Mouse (Mus musculus): ENCODE measurements around the gene Gm10436. TPM values are rescaled to one million over a fixed set of nuclear protein-coding genes. Genes with fewer than 3 reads are reported as not detected.
"Not testable (repeated sequence)": the region's sequence is repeated elsewhere in the genome, so short reads cannot be mapped to it uniquely, and the experiment has no call there.

Gm10436 gene
- polyA plus RNA-seq (2015; fragmentation: Nextera tagmentation; extraction: Ambion mirVana): not detected in 2 replicates

DNA sequence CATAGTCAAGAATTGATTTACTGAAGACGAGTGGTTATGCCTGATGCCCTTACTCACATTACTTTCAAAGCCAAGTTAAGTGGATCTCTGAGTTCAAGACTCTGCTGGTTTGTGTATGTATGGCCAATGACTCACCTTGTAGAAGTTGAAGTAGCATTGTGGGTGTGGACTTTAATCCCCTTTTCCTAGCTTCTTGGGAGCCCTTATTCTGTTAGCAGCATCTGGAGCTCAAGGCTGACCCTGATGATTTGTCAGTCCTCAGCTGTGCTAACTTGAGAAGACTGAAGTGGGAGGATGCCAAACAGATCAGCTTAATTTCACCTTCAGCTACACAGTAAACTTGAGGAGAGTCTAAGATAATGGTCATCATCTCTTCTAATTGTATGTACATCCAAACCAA is at the start of gene Gm10436:
Gene Gm10436, minus strand, starts transcription at position 101 of the 400 bp plus-strand sequence.
- H3K4me3 ChIP-seq; ATAC-seq (replicated peaks): not testable (repeated sequence)
- 79% methylated on average over 1 of the region's 1 CpGs for WGBS

DNA sequence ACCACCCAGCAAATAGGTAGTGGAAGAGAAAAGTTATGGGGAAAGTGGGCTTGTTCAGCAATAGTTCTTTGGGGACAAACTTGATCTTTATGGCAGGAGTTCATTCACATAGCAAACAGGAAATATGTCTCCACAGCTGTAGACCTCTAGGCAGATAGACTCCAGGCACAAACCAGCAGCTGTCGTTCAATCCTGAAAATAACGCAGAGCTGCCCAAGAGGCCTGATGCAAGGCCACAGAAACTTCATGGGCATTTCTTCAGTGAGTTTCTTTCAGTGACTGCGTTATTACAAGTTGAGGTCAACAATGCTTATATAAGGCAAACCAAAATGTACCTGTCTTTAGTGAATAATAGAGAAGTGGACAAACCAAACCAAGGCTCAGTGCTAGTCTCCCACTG is 37.5 kb upstream of the Gm10436 start:
- no peaks in the 10 kb centered on the region for H3K36me3 ChIP-seq
- WGBS: 94% methylated on average over 3 of the region's 3 CpGs
- H3K9me3 ChIP-seq: no peaks in the 10 kb centered on the region
- no peak overlapping the region for H3K4me2 ChIP-seq (replicated peaks)
- no peak overlapping the region for H3K27ac ChIP-seq (replicated peaks)
- H3K4me1 ChIP-seq: no peaks in the 10 kb centered on the region
- no peak overlapping the region for H3K4me3 ChIP-seq
- no peak for ATAC-seq (replicated peaks)
- H3K9ac ChIP-seq (replicated peaks): no peak overlapping the region
- H3K27me3 ChIP-seq: no peaks in the 10 kb centered on the region

More for the DNA sequence above, at the start of gene Gm10436:
- not testable (repeated sequence) for H3K9me3 ChIP-seq; H3K36me3 ChIP-seq; H3K9ac ChIP-seq (replicated peaks); H3K27me3 ChIP-seq; H3K4me2 ChIP-seq (replicated peaks); H3K27ac ChIP-seq (replicated peaks); H3K4me1 ChIP-seq

DNA sequence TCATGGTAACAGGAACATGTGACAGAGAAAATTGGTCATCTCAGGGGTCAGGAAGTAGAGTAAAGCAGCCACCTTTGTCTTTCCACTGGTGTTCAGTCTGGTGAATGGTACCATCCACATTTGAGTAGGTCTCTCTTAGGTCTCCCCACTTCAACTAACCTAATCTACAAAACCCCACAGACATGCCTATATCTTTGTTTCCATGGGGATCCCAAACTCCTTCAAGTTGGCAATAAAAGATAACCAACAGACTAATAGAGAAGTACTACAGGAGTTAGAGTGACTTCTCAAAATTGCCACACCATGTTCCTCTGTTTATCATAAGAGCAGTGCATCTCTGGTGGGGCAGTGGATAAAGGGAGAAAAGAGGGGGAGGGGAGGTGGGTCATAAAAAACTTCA is 36.2 kb upstream of the Gm10436 start:
- not testable (repeated sequence) for H3K36me3 ChIP-seq; ATAC-seq (replicated peaks)

DNA sequence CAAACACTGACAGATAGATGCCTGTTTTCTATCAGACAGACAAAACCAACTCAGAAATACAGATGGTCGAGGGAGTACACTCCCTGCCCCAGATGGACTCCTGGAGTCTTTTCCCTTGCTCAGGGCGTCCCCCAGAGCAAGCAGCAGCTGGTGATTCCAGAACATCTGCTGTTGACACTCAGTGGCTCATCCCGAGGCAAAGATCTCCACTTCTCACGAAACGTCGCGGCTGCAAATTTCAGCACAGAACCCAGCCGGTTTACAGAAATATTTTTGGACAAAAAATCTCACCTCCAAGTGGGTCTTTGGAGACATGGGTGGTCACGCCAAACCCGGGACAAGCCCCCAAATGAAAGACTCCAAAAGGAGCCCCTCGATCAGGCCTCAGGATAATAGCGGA is 32.7 kb upstream of the Gm10436 start:
- H3K9me3 ChIP-seq: no peaks in the 10 kb centered on the region
- no peak overlapping the region for H3K4me2 ChIP-seq (replicated peaks)
- no peak overlapping the region for H3K27ac ChIP-seq (replicated peaks)
- 92% methylated on average over 12 of the region's 12 CpGs for WGBS
- H3K4me3 ChIP-seq: no peak overlapping the region
- H3K36me3 ChIP-seq: no peaks in the 10 kb centered on the region
- no peaks in the 10 kb centered on the region for H3K27me3 ChIP-seq
- no peaks in the 10 kb centered on the region for H3K4me1 ChIP-seq
- ATAC-seq (replicated peaks): no peak
- H3K9ac ChIP-seq (replicated peaks): no peak overlapping the region

More for the DNA sequence above, 36.2 kb upstream of the Gm10436 start:
- H3K9ac ChIP-seq (replicated peaks); H3K4me1 ChIP-seq; H3K4me3 ChIP-seq; H3K27ac ChIP-seq (replicated peaks); H3K27me3 ChIP-seq; H3K4me2 ChIP-seq (replicated peaks); H3K9me3 ChIP-seq: not testable (repeated sequence)

DNA sequence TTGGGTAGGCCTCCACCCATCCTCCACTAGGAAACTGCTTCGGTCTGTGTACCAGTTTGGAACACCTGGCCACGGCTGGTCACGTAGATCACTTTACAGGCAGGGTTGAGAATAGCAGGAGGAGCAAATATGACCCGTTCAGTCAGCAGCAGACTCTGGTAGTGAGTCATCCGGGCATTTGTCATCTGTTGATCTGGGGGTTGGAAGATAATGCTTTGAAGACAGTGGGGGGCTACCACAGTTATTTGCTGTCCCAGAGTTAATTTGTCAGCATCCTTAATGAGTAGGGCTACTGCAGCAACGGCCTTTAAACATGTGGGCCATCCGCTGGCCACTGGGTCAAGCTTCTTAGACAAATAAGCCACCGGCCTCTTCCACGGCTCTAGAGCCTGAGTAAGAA is 29.6 kb upstream of the Gm10436 start:
- ATAC-seq (replicated peaks); H3K4me2 ChIP-seq (replicated peaks): not testable (repeated sequence)
- WGBS: 85% methylated on average over 9 of the region's 9 CpGs

DNA sequence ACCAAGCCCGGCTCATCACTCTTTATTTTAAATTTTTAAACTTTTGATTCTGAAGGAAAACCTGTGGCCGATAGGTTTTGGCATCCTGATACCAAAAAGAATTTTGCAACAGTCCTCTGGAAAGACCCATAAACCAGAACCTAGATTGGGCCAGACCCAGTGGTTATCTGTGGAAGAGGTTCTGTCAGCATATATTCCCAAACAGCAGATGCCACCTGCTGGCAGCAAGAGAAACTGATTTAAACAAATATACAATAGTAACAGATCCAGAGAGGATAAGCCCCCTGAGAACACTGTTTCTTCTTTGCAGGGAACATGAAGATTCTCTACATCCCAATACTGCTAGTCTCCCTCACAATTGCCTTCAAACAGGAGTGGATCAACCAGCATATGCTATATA is 20.9 kb upstream of the Gm10436 start:
- no peak overlapping the region for H3K27ac ChIP-seq (replicated peaks)
- WGBS: 99% methylated on average over 2 of the region's 2 CpGs
- H3K9ac ChIP-seq (replicated peaks): no peak overlapping the region
- ATAC-seq (replicated peaks): no peak
- H3K36me3 ChIP-seq: no peaks in the 10 kb centered on the region
- no peak overlapping the region for H3K4me2 ChIP-seq (replicated peaks)
- no peaks in the 10 kb centered on the region for H3K9me3 ChIP-seq
- H3K4me3 ChIP-seq: no peak overlapping the region
- H3K27me3 ChIP-seq: no peaks in the 10 kb centered on the region
- no peaks in the 10 kb centered on the region for H3K4me1 ChIP-seq

More for the DNA sequence above, 29.6 kb upstream of the Gm10436 start:
- H3K4me1 ChIP-seq; H3K27me3 ChIP-seq; H3K9ac ChIP-seq (replicated peaks); H3K4me3 ChIP-seq; H3K9me3 ChIP-seq; H3K27ac ChIP-seq (replicated peaks); H3K36me3 ChIP-seq: not testable (repeated sequence)

Other genes starting within 250 kb of the Gm10436 start
- not detected in 2 replicates for gene Gm2042, start 228.0 kb downstream of the Gm10436 start, polyA plus RNA-seq (2015; fragmentation: Nextera tagmentation; extraction: Ambion mirVana)
- not detected in 2 replicates for gene Gm2075, start 170.3 kb downstream of the Gm10436 start, polyA plus RNA-seq (2015; fragmentation: Nextera tagmentation; extraction: Ambion mirVana)
- not detected in 2 replicates for gene Gm6803, start 163.3 kb downstream of the Gm10436 start, polyA plus RNA-seq (2015; fragmentation: Nextera tagmentation; extraction: Ambion mirVana)
- gene Gm2056, start 155.1 kb downstream of the Gm10436 start, polyA plus RNA-seq (2015; fragmentation: Nextera tagmentation; extraction: Ambion mirVana): not detected in 2 replicates
- not detected in 2 replicates for gene Gm16368, start 98.4 kb downstream of the Gm10436 start, polyA plus RNA-seq (2015; fragmentation: Nextera tagmentation; extraction: Ambion mirVana)
- gene Gm8332, start 68.0 kb upstream of the Gm10436 start, polyA plus RNA-seq (2015; fragmentation: Nextera tagmentation; extraction: Ambion mirVana): not detected in 2 replicates
- not detected in 2 replicates for gene Gm5662, start 92.4 kb upstream of the Gm10436 start, polyA plus RNA-seq (2015; fragmentation: Nextera tagmentation; extraction: Ambion mirVana)
- gene Gm5039, start 141.9 kb upstream of the Gm10436 start, polyA plus RNA-seq (2015; fragmentation: Nextera tagmentation; extraction: Ambion mirVana): not detected in 2 replicates
- gene Adck1, start 178.4 kb upstream of the Gm10436 start, polyA plus RNA-seq (2015; fragmentation: Nextera tagmentation; extraction: Ambion mirVana): 33.3 and 35.1 TPM in 2 replicates